Mouse (Mus musculus) forebrain, embryonic 16.5 days (tissue): ENCODE results near the gene Braf. TPM values are rescaled to one million over a fixed set of nuclear protein-coding genes. Genes with fewer than 3 reads are reported as not detected.
"Not testable (repeated sequence)": the region's sequence is repeated elsewhere in the genome, so short reads cannot be mapped to it uniquely, and the experiment has no call there.

ENCODE experiments used
- ATAC-seq: fragments of 200-750 bp; cut with Nextera tagmentation; 2 replicates; pipeline ENCODE4 v1.8.0; 2017; ENCODE audit warnings: mild to moderate bottlenecking, moderate library complexity
- H3K27ac ChIP-seq: fragments of 300-500 bp; sonication (generic); 2 replicates; pipeline ENCODE4 v1.5.1; 2014; ENCODE audit warnings: low read length, control low read depth
- H3K27me3 ChIP-seq: fragments of 300-500 bp; sonication (generic); replicated peaks from 2 replicates; pipeline ENCODE4 v1.6.1; 2014; ENCODE audit warnings: low read length; ENCODE audit not compliant: control insufficient read depth, insufficient read depth
- H3K36me3 ChIP-seq: fragments of 300-500 bp; sonication (generic); 2 replicates; pipeline ENCODE4 v1.6.1; 2014; ENCODE audit not compliant: control insufficient read depth, insufficient read depth
- H3K4me1 ChIP-seq: fragments of 300-500 bp; sonication (generic); replicated peaks from 2 replicates; pipeline ENCODE4 v1.6.1; 2014; ENCODE audit warnings: low read length; ENCODE audit not compliant: control insufficient read depth, insufficient read depth
- H3K4me2 ChIP-seq: fragments of 300-500 bp; sonication (generic); 2 replicates; pipeline ENCODE4 v1.6.1; 2014; ENCODE audit warnings: mild to moderate bottlenecking, low read length, control low read depth
- H3K4me3 ChIP-seq: fragments of 300-500 bp; sonication (generic); replicated peaks from 2 replicates; pipeline ENCODE4 v1.5.1; 2014; ENCODE audit warnings: mild to moderate bottlenecking, low read length, control low read depth
- H3K9ac ChIP-seq: fragments of 300-500 bp; sonication (generic); replicated peaks from 2 replicates; pipeline ENCODE4 v1.6.1; 2014; ENCODE audit warnings: low read depth, low read length, control low read depth
- H3K9me3 ChIP-seq: fragments of 300-500 bp; sonication (generic); 2 replicates; pipeline ENCODE4 v1.6.1; 2016; ENCODE audit warnings: low read length; ENCODE audit not compliant: control insufficient read depth
- WGBS: fragments of 180-500 bp; shearing (Covaris S2); extraction: QIAGEN DNeasy Blood & Tissue Kit; methylation state at CpG from one replicate; pipeline ENCODE4 v1.1.7; 2014; 5-methylcytosine and 5-hydroxymethylcytosine counted together
- polyA plus RNA-seq: library from polyadenylated mRNA; unstranded; fragments of >200 nt; fragmentation: Nextera tagmentation; extraction: Ambion mirVana; gene quantifications from 2 replicates; pipeline ENCODE4 v1.2.1, GENCODE M21; 2015

Braf gene
- polyA plus RNA-seq, 1 experiment from 2014 or later: 26.7 TPM

GRCm38 (mm10) chr6:39724542-39724865 lies 759 bp downstream of the Braf start:
- Histone ChIP-seq H3K36me3 (no peaks in the 10 kb centered on the region), H3K27me3 (no peaks in the 10 kb centered on the region), H3K4me1 (peaks cover 24% of the 10 kb centered on the region), H3K27ac (peak overlapping the region; percentile 90), H3K4me3 (peak overlapping the region; percentile 99), H3K9ac (peak overlapping the region; percentile 98), H3K4me2 (peak overlapping the region; percentile 95), H3K9me3 (no peaks in the 10 kb centered on the region)
- ATAC-seq: peak; percentile 39
- WGBS: 0% methylated on average over 12 of the region's 12 CpGs

DNA sequence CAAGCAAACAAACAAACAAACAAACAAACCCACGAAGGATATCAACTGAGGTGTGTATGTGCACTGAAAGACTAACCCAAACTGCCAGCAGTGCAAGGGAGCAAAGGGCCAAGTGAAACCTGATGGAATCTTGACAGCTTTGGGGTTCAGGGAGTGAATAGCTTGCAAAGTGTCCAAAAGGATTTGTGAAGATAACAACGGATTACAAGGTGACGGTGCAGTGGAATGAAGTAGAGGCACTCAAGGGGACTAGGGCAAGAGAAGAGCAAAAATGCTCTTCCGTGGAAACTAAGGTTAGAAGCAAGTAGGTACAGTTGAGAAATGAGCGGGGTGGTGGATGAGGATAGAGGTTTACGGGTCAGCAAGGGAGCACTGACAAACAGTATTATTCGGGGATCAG lies 1.2 kb downstream of the Braf start:
- Histone ChIP-seq H3K4me1 (peaks cover 24% of the 10 kb centered on the region), H3K4me3 (peak overlapping the region; percentile 99), H3K36me3 (no peaks in the 10 kb centered on the region), H3K27ac (no peak overlapping the region), H3K9me3 (no peaks in the 10 kb centered on the region), H3K27me3 (no peaks in the 10 kb centered on the region), H3K4me2 (peak overlapping the region; percentile 95), H3K9ac (peak overlapping the region; percentile 98)
- under 1% methylated on average over 7 of the region's 7 CpGs for WGBS
- no peak for ATAC-seq

DNA sequence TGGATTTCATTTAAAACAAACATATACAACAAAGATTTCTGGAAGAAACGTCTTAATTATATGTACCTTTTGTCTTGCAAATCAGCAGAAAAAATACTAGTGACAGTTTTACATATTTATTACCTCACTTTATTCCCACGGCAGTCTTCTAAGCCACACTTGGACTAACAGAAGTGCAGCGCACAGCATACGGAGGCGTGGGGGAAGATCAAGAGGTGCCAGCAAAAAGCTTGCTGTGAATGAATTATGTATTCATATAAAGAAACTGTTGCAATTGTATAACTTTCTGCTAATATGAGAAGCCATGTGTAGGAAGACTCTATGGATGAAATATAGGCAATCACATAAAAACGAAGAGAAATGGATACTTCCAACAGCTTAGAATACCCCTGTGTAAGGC lies 6.7 kb downstream of the Braf start:
- 67% methylated on average over 6 of the region's 6 CpGs for WGBS
- no peak overlapping the region for H3K4me2 ChIP-seq
- H3K9ac ChIP-seq: no peak overlapping the region
- no peaks in the 10 kb centered on the region for H3K9me3 ChIP-seq
- no peak overlapping the region for H3K27ac ChIP-seq
- no peaks in the 10 kb centered on the region for H3K27me3 ChIP-seq
- no peaks in the 10 kb centered on the region for H3K36me3 ChIP-seq
- no peak overlapping the region for H3K4me3 ChIP-seq
- no peak for ATAC-seq
- peaks cover 19% of the 10 kb centered on the region for H3K4me1 ChIP-seq

- H3K4me1 ChIP-seq: peaks cover 11% of the 10 kb centered on the region
- H3K27me3 ChIP-seq: no peaks in the 10 kb centered on the region
- WGBS: 91% methylated on average over 2 of the region's 2 CpGs
Measured at GRCm38 (mm10) chr6:39717049-39717448, 8.2 kb downstream of the Braf start.

DNA sequence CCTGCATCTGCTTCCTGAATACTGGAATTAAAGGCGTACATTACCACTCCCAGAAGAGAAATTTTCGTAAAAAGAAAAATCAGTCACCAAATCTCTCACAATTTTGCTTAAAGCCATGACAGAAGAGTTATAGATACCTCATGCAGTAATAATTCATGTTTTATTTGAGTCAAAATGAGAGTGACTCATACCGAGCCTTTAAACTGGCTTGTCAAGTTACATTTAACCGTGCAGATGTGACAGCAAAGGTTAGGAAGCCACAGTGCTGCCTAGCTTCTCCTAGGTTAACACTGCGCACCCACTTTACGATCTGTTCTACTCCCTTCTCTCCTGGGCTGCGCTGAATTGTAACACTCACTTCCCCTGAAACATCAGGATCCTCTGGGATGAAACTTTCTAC lies 10.9 kb downstream of the Braf start:
- H3K4me3 ChIP-seq: no peak overlapping the region
- ATAC-seq: no peak
- 88% methylated on average over 7 of the region's 7 CpGs for WGBS

More at GRCm38 (mm10) chr6:39717049-39717448, 8.2 kb downstream of the Braf start:
- Histone ChIP-seq H3K36me3 (no peaks in the 10 kb centered on the region), H3K27ac (no peak overlapping the region), H3K9ac (no peak overlapping the region), H3K4me2 (no peak overlapping the region), H3K4me3 (no peak overlapping the region), H3K9me3 (no peaks in the 10 kb centered on the region)
- ATAC-seq: no peak

DNA sequence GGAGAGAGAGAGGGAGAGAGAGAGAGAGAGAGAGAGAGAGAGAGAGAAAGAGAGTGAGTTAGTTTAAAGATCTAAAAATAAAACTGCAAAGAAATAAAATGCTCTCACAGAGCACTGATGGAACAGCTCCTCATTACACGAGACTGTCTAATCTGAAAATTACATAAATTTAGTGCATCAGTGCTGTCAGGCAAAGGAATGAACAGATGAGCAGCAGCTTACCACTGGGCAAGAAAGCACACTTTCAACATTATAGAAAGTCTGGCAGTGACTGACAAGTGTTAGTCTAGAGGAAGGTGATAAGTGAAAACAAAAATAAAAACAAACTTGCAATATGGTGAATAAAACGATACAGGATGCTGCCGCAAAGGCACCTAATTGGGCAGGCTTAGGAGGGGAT lies 11.9 kb downstream of the Braf start:
- Histone ChIP-seq H3K36me3 (no peaks in the 10 kb centered on the region), H3K4me3 (no peak overlapping the region), H3K4me2 (no peak overlapping the region), H3K27me3 (no peaks in the 10 kb centered on the region), H3K9ac (no peak overlapping the region), H3K9me3 (no peaks in the 10 kb centered on the region), H3K4me1 (no peaks in the 10 kb centered on the region), H3K27ac (no peak overlapping the region)
- ATAC-seq: peak; percentile 66; the same call in 1 of the 2 replicates
- 46% methylated on average over 3 of the region's 3 CpGs for WGBS

More for the DNA sequence above, 10.9 kb downstream of the Braf start:
- no peaks in the 10 kb centered on the region for H3K9me3 ChIP-seq
- no peak overlapping the region for H3K9ac ChIP-seq
- H3K4me2 ChIP-seq: no peak overlapping the region
- H3K4me1 ChIP-seq: no peaks in the 10 kb centered on the region
- H3K27ac ChIP-seq: no peak overlapping the region
- H3K27me3 ChIP-seq: no peaks in the 10 kb centered on the region
- no peaks in the 10 kb centered on the region for H3K36me3 ChIP-seq

- no peaks in the 10 kb centered on the region for H3K9me3 ChIP-seq
- H3K4me1 ChIP-seq: no peaks in the 10 kb centered on the region
Measured at GRCm38 (mm10) chr6:39705625-39706024, 19.6 kb downstream of the Braf start.

DNA sequence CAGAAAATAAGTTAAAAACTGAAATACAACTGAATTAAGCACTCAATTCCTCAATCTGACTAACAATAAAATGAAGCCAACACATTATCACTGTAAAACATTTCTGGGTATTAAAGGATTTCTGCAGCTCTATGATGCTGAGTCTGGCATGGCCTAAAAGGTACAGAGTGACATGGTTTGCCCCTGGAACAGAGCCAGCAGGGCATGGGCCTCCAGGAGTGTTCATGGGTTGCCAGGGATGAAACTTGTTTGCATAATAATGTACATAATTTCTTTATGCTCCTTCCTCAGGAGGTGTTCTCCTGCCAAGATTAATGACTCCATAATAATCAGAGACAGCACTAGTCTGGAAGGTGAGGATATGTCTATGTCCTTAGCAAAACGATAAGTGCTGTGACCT lies 32.1 kb downstream of the Braf start:
- H3K4me3 ChIP-seq: no peak overlapping the region
- no peaks in the 10 kb centered on the region for H3K27me3 ChIP-seq
- H3K4me2 ChIP-seq: no peak overlapping the region
- H3K36me3 ChIP-seq: no peaks in the 10 kb centered on the region
- WGBS: 59% methylated on average over 1 of the region's 1 CpGs
- no peak overlapping the region for H3K27ac ChIP-seq
- H3K4me1 ChIP-seq: no peaks in the 10 kb centered on the region
- no peak overlapping the region for H3K9ac ChIP-seq
- H3K9me3 ChIP-seq: no peaks in the 10 kb centered on the region
- no peak for ATAC-seq

More at GRCm38 (mm10) chr6:39705625-39706024, 19.6 kb downstream of the Braf start:
- no peak overlapping the region for H3K9ac ChIP-seq
- no peak overlapping the region for H3K4me3 ChIP-seq
- no peak for ATAC-seq
- 85% methylated on average over 4 of the region's 4 CpGs for WGBS
- H3K4me2 ChIP-seq: no peak overlapping the region
- no peaks in the 10 kb centered on the region for H3K27me3 ChIP-seq
- H3K36me3 ChIP-seq: no peaks in the 10 kb centered on the region
- H3K27ac ChIP-seq: no peak overlapping the region

GRCm38 (mm10) chr6:39686839-39687238 lies 38.4 kb downstream of the Braf start:
- not testable (repeated sequence) for H3K4me3 ChIP-seq, H3K9me3 ChIP-seq, H3K27me3 ChIP-seq, H3K9ac ChIP-seq, H3K4me1 ChIP-seq, H3K36me3 ChIP-seq, H3K4me2 ChIP-seq, H3K27ac ChIP-seq, ATAC-seq

DNA sequence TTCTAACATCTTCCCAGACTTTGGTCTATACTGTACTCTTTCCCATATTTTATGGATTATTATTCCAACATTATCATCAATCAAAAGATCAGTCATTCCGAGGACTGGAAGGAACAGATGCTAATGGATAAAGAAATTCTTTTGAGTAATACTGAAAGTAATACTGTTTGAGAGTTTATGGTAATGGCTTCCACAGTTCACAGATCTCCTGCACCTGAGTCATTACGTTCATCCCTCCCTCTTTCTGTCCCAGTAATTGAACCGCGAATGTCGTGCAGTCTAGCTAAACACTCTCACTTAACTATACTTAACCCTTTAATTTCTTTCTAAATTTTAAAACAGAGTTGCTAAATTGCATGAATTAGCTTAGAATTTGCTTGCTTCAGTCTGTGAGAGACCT lies 43.5 kb downstream of the Braf start:
- Histone ChIP-seq H3K36me3 (peaks cover 4% of the 10 kb centered on the region), H3K9me3 (no peaks in the 10 kb centered on the region), H3K4me1 (no peaks in the 10 kb centered on the region), H3K9ac (no peak overlapping the region), H3K27ac (no peak overlapping the region), H3K4me2 (no peak overlapping the region), H3K27me3 (no peaks in the 10 kb centered on the region), H3K4me3 (no peak overlapping the region)
- WGBS: 51% methylated on average over 5 of the region's 5 CpGs
- no peak for ATAC-seq
